Mouse (Mus musculus) G1E (cell line): ENCODE data around the gene Atad3a. TPM values are rescaled to one million over a fixed set of nuclear protein-coding genes. Genes with fewer than 3 reads are reported as not detected.
A peak's percentile ranks its signal among the peaks of the same experiment; 100 is the strongest.

ENCODE experiments used
- ATAC-seq: 2 replicates; pipeline ENCODE4 v1.8.0; 2016; ENCODE audit warnings: mild to moderate bottlenecking; ENCODE audit not compliant: insufficient number of reproducible peaks, poor library complexity, low FRiP score, severe bottlenecking; ENCODE audit errors: extremely low read depth
- DNase-seq: peaks from one replicate; pipeline ENCODE4 v3.0.0; 2012; ENCODE audit warnings: low spot score
- H3K27me3 ChIP-seq: 2 replicates; pipeline ENCODE4 v1.6.1; 2012; ENCODE audit warnings: mild to moderate bottlenecking, low read length, inconsistent platforms; ENCODE audit not compliant: insufficient read depth
- H3K36me3 ChIP-seq: replicated peaks from 2 replicates; pipeline ENCODE3; 2012; ENCODE audit warnings: mild to moderate bottlenecking, inconsistent platforms
- H3K4me1 ChIP-seq: 2 replicates; pipeline ENCODE4 v1.6.1; 2012; ENCODE audit warnings: low read depth, low read length, inconsistent platforms, mixed read lengths; ENCODE audit not compliant: insufficient read depth
- H3K4me3 ChIP-seq: 2 replicates; pipeline ENCODE4 v1.5.1; 2012; ENCODE audit warnings: low read depth, mild to moderate bottlenecking, inconsistent platforms, low read length, moderate library complexity, mixed read lengths
- H3K9me3 ChIP-seq: replicated peaks from 2 replicates; pipeline ENCODE4 v1.6.1; 2012; ENCODE audit warnings: inconsistent platforms
- CTCF ChIP-seq: IDR thresholded peaks from 2 replicates; pipeline ENCODE4 v1.5.1; 2012; ENCODE audit warnings: low read depth, low read length, inconsistent platforms, mixed read lengths
- GATA1 ChIP-seq: IDR thresholded peaks from 2 replicates; pipeline ENCODE4 v1.6.1; 2012; ENCODE audit warnings: borderline replicate concordance, low read length, inconsistent platforms, mixed read lengths
- GATA2 ChIP-seq: IDR thresholded peaks from 2 replicates; pipeline ENCODE4 v1.6.1; 2012; ENCODE audit warnings: low read depth, low read length, inconsistent platforms, borderline replicate concordance
- POLR2AphosphoS5 ChIP-seq: IDR thresholded peaks from 2 replicates; pipeline ENCODE4 v1.6.1; 2012; ENCODE audit warnings: low read depth, low read length, inconsistent platforms; ENCODE audit not compliant: insufficient replicate concordance
- TAL1 ChIP-seq: conservative IDR thresholded peaks from 2 replicates; pipeline ENCODE4 v1.6.1; 2012; ENCODE audit warnings: low read depth, low read length, inconsistent platforms, mixed read lengths
- polyA plus RNA-seq: library from polyadenylated mRNA; stranded (reverse); fragments of >175 nt; gene quantifications from 2 replicates; pipeline ENCODE4 v1.2.3, GENCODE M21; 2012
- total RNA-seq, 2 experiments: library from RNA; stranded (forward) in 1 of 2; stranded (reverse) in 1 of 2; fragments of 200-1000 nt in 1 of 2; fragments of >200 nt in 1 of 2; fragmentation: Nextera tagmentation in 1 of 2; gene quantifications; 2 replicates each; pipeline ENCODE4 v1.2.3; 2014 to 2017

Gene Atad3a
- total and polyA plus RNA-seq, 3 experiments = 61.5 to 65.7 (median 64.6) TPM

DNA sequence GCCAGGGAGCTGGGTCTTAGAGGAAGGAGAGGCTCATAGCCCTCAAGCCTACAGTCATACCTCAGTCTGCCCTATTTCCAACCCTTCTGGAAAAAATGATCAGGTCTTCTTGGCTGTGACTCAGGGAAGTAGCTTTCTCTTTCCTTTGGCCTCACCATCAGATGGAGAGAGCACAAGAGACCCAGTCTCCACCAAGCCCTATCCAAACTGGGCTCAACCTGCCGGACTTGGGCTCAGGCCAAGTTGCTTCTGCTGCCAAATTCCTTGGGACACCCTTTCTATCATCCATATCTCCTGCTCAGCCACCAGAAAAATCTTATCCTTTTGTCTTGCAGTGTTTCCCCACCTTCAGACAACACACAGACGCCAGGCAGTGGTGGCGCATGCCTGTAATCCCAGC is 15.0 kb upstream of the Atad3a start:
- Histone ChIP-seq H3K4me3 (no peak overlapping the region), H3K4me1 (peaks cover 22% of the 10 kb centered on the region), H3K27me3 (peaks cover 82% of the 10 kb centered on the region), H3K36me3 (no peaks in the 10 kb centered on the region), H3K9me3 (no peaks in the 10 kb centered on the region)
- ATAC-seq (no peak), DNase-seq (no peak)
- no peak for TF ChIP-seq GATA1
- no peak for TF ChIP-seq GATA2
- TF ChIP-seq POLR2AphosphoS5 = no peak
- TF ChIP-seq TAL1 = no peak
- TF ChIP-seq CTCF = no peak

DNA sequence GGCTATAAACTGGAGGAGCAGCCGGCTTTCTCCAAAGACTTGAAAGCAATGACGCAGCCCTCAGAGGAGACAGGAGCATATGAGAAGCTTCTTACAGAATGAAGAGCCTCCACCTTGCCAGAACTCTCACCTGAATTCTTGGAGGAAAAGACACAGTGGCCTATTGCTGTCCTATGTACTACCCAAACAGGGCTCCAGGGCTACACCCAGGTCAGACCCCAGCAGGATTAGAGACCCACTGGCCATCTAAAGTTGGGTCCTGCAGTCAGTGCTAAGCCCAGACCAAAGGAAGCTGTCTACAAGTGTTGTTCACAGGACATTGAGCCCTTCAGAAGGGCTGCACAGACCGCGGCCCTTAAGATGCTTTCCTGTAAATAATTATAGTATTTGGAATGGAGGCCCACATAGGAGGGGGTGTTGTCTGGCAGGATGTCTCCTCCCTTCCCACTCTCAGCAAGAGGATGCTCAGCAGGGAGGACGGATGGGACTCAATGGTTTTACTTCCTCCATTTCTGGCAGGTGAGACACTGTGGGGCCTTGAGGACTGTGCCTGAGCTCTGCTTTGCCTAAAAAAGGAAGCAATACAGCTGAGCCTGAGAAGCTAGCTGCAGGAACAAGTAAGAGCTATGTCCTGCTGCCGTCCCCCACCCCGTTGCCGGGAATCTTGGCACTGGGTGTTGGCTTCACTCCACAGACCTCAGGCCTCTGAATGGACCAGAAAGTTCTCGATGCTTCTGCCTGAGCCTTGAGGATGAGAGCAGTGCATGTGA is 14.3 kb upstream of the Atad3a start:
- Histone ChIP-seq H3K4me3 (no peak overlapping the region), H3K4me1 (peaks cover 29% of the 10 kb centered on the region), H3K9me3 (no peaks in the 10 kb centered on the region), H3K27me3 (peaks cover 82% of the 10 kb centered on the region), H3K36me3 (no peaks in the 10 kb centered on the region)
- DNase-seq = no peak
- ATAC-seq = no peak
- no peak for TF ChIP-seq TAL1
- TF ChIP-seq GATA2 = no peak

DNA sequence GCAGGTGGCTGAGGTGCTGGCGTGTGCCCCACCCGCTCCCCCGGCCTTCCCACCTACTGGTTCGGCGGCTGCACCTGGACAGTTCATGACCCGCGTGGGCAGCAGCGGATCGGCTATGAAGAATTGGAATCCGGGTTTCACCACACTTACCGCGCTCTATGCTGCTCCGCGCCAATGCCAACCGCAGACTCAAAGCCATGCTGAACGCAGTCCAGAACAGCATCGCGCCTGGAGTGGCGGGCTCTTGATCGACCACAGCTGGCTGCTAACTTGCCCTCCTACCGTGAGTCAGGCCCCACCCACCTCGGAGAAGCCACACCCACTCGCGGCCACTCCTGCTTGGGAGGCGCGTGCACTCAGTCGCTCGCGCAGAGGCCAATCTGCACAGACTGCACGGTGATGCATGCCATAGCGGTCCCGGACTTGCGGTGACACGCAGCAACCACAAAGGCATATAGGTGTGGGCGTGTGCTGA is 13.4 kb upstream of the Atad3a start, which contains the start of gene Vwa1:
Gene Vwa1 (minus strand): TSS at position 419 of the 475 bp plus-strand sequence.
- no peaks in the 10 kb centered on the region for H3K36me3 ChIP-seq

DNA sequence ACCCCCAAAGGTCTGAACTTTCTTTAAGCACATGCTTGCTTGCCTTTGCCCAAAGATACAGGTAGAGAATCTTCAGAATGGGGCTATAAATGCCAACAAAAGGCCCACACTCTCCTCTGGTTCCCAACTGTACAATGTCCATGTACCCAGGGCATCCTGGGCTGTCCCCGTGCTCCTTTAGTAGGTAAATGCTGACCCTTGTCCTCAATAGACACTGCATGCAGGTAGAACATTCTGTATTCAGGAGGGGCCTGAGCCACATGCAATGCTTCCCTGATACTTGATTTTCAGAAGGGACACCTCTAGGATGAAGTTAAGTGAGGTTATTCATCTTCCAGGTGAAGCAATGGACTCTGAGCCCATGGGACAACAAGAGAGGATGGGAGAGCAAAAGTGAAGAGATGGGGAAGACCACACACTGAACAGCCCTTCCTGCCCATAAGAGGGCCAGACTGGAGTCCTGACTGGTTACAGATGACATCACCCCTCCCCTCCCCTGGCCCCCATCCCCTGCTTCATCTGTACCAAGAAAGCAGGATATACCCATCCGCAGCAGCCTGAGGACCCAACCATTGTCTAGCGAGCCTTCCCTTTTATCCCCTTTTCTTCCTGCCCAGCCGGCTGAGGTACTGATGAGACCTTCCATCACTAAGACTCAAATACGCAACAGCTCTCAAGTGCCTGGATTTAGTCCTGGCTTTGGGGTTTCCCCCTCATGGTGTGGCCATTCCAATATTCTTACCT is 12.6 kb upstream of the Atad3a start:
- no peak for ATAC-seq
- Histone ChIP-seq H3K9me3 (no peaks in the 10 kb centered on the region), H3K4me1 (peaks cover 45% of the 10 kb centered on the region), H3K4me3 (no peak overlapping the region), H3K36me3 (peaks cover 6% of the 10 kb centered on the region), H3K27me3 (peaks cover 68% of the 10 kb centered on the region)
- DNase-seq = no peak
- TF ChIP-seq CTCF (no peak), TAL1 (no peak), GATA2 (no peak), GATA1 (no peak), POLR2AphosphoS5 (no peak)

More for the DNA sequence above, 13.4 kb upstream of the Atad3a start, which contains the start of gene Vwa1:
- DNase-seq = peak; percentile 35
- no peaks in the 10 kb centered on the region for H3K9me3 ChIP-seq
- TF ChIP-seq CTCF (no peak), GATA2 (no peak), TAL1 (no peak), POLR2AphosphoS5 (no peak), GATA1 (no peak)
- H3K4me3 ChIP-seq = peak within 1 kb of the TSS; percentile 66; the same call in 1 of the 2 replicates
- ATAC-seq = peak; percentile 35; the same call in 1 of the 2 replicates
- peaks cover 37% of the 10 kb centered on the region for H3K4me1 ChIP-seq
- H3K27me3 ChIP-seq = peaks cover 74% of the 10 kb centered on the region

DNA sequence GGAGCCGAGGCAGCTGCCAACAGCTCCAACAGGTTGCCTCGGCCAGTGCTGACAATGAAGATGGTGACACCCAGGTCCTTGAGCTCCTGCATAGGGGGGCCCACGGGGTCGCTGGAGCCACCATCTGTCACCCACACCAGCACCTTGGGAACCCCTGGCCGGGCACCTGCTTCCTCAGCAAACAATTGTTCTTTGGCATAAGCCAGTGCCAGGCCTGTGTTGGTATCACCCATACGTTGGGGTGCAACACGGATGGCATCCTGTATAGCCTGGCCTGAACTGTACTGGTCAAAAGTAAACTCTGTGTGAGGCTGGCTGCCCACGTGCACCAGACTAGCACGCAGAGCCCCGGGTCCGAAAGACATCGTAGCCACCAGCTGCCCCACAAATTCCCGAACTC is 11.9 kb upstream of the Atad3a start:
- H3K36me3 ChIP-seq = peaks cover 11% of the 10 kb centered on the region
- DNase-seq = no peak
- ATAC-seq = no peak
- no peak overlapping the region for H3K4me3 ChIP-seq
- TF ChIP-seq CTCF (no peak), TAL1 (no peak), GATA1 (no peak), POLR2AphosphoS5 (no peak), GATA2 (no peak)
- H3K27me3 ChIP-seq = peaks cover 63% of the 10 kb centered on the region
- no peaks in the 10 kb centered on the region for H3K9me3 ChIP-seq
- H3K4me1 ChIP-seq = peaks cover 46% of the 10 kb centered on the region

DNA sequence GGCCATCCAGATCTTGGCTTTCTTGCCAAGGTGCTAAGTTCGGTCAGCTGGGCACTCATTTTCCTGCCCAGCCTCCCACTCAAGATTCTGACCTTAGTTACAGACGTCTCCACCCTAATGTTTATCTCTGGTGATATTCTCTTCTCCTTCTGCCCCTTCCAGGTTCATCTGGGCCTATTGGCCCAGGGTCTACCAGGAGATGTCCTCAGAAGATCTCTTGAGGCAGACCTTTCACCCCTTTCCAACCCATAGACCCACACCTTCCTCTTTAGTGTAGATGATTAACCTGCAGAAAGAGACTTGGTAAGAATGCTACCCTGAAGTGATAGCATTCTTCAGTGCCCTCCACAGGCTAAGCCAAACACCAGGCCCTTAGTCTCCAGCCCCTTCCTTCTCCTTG is 10.8 kb upstream of the Atad3a start:
- DNase-seq (no peak), ATAC-seq (no peak)
- Histone ChIP-seq H3K27me3 (peaks cover 54% of the 10 kb centered on the region), H3K4me3 (no peak overlapping the region), H3K4me1 (peaks cover 42% of the 10 kb centered on the region), H3K9me3 (no peaks in the 10 kb centered on the region), H3K36me3 (peaks cover 16% of the 10 kb centered on the region)
- TF ChIP-seq POLR2AphosphoS5 (no peak), GATA2 (no peak), GATA1 (no peak), TAL1 (no peak), CTCF (no peak)
